Mouse (Mus musculus): Measurements from ENCODE around the gene 4933400A11Rik.

4933400A11Rik gene

GRCm38 (mm10) chrX:169779535-169779934 lies at the start of gene 4933400A11Rik:
TSS of gene 4933400A11Rik (minus strand) at chrX:169779635.
- DNase-seq: no peak

- no peak for DNase-seq
Observed at GRCm38 (mm10) chrX:169828136-169828535, 48.7 kb upstream of the 4933400A11Rik start.

GRCm38 (mm10) chrX:169827720-169828119 lies 48.3 kb upstream of the 4933400A11Rik start:
- no peak for DNase-seq

- DNase-seq: peak; percentile 19
Observed at GRCm38 (mm10) chrX:169826947-169827346, 47.5 kb upstream of the 4933400A11Rik start.

DNA sequence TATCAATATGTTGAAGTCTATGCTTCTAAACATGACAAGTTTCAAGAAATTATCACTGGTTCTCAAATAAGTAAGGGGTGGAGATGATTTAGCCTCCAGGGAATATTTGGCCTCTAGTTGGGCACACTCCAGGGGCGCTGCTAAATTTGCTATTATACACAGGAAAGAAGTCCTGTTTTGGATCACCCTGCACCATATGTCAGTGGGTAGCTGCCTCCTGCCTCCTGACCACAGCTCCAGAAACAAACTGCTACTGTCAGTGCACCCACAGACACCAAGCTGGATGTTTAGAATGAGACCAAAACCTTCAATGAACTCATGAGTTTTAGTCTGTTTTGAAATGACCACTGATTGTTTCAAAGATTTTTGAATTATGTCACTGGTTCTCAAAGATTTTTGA lies 34.2 kb upstream of the 4933400A11Rik start:
- DNase-seq: no peak

DNA sequence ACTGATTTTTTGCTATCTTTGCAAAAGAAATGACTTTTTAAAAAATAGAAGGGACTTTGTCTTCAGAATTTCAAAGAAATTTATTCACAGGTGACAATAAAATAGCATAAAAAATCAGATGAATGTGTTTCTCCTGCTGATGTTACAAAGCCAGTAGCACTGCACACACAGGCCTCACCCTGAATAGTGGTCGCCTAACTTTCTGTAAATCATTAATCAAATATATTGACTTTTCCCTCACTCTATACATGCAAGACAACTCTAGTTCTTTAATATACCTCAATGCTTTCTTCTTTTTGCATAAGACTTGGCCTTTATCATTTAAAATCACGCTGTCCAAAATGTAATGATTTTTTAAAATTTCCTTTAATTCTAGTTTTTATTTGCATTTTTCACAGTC lies 32.3 kb upstream of the 4933400A11Rik start:
- DNase-seq: no peak

DNA sequence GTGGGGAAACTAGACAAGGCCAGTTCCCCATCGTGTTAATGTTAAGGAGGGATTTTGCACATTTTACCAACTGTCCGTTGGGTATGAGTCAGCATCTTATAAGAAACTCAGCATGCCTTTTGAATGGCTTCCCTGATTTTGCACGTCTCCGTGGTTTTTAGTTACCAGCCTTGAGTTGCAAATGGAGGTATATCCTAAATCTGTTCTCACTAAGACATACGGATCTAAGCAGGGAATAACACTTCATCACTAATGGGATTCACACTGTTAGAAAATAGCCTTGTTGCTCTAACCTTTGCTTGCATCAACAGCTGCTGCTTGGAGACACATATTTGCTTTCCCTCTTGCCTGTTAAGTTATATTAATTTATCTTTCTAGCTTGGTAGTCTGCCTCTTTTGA lies 31.9 kb upstream of the 4933400A11Rik start:
- no peak for DNase-seq

- no peak for DNase-seq
Observed at GRCm38 (mm10) chrX:169807744-169808143, 28.3 kb upstream of the 4933400A11Rik start.

GRCm38 (mm10) chrX:169805791-169806190 lies 26.4 kb upstream of the 4933400A11Rik start:
- DNase-seq: no peak

GRCm38 (mm10) chrX:169800238-169800637 lies 20.8 kb upstream of the 4933400A11Rik start:
- no peak for DNase-seq

DNA sequence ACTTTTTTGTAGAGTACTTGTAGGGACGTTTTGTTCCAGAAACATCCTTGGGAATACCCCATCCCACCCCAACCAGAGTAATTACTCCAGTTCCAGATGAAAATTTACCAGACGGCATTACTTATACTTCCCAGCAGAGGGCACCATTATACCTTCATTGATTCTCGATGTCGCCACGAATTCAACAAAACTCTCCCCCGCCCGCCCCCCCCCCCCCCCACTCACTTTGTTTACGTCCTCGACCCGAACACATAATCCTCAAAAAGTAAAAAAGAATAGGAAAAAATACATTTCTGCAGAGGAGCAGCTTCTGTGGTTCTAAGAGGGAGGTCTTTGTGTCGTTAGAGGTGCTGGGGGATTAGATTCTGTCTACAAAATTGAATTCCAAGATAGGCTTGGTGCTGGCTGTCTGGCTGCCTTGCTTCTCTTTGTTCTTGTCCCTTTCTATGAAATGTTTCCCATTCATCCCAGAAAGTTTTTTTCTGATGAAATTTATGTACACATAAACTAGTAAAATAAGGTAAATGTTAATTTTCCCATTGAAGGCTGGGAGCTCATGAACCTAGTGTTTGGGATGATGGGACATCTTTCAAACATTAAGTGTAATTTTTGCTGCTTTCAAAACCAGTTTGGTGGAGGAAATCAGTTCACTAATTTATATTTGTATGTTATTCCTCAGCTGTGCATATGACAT lies 19.7 kb upstream of the 4933400A11Rik start:
- DNase-seq: peak; percentile 17

DNA sequence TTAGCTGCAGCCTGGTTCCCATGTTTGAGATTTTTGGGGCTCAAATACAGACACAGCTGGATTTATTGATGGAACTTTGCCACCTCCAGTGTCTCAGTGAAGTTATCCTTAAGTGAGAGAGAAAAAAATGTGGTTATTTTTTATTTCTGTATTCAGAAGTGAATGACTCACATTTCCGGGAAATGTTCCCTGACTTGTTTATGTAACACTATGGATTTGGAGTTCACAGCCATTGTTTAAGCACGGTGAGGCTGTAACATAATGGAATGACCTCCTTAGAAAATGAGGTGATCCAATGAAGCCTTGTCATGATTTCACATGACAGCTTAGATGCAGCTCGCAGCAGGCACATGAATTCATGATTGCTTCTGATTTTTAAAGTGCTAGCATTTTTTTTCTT lies 17.7 kb upstream of the 4933400A11Rik start:
- no peak for DNase-seq

- DNase-seq: no peak
Observed at GRCm38 (mm10) chrX:169794831-169795311, 15.4 kb upstream of the 4933400A11Rik start.

GRCm38 (mm10) chrX:169794421-169794820 lies 15.0 kb upstream of the 4933400A11Rik start:
- no peak for DNase-seq

- DNase-seq: no peak
Observed at GRCm38 (mm10) chrX:169792879-169793278, 13.4 kb upstream of the 4933400A11Rik start.

- DNase-seq: no peak
Observed at GRCm38 (mm10) chrX:169789702-169790101, 10.3 kb upstream of the 4933400A11Rik start.

DNA sequence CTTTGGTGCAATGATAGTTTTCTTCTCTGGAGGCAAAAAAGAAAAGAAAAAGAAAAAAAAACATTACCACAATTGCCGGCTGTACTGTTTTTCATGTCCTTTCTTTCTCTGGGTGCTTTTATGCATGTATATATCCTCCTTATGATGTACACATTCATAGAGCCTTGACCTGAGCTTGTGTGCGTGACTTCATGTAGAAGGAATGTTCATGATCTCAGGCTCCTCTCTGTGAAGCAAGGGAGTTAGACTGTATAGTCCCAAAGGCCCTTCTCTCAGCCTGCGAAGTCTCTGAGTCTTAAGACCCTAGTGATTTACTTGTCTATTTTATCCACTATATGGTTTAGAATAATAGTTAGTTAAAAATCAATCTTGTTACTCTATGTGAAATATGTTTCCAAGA lies 21.4 kb downstream of the 4933400A11Rik start:
- DNase-seq: no peak

- no peak for DNase-seq
Observed at GRCm38 (mm10) chrX:169735387-169735969, 44.0 kb downstream of the 4933400A11Rik start.

Measured in layer of hippocampus, adult 9-11 months (tissue).